ENCODE assay signal across 9 mouse cellular contexts in genomic region chr17:33865330-33866030, GRCm38 (mm10). TPM values are rescaled to one million over a fixed set of nuclear protein-coding genes. Genes with fewer than 3 reads are reported as not detected.
DNase-seq lines count a peak whose midpoint lies in the region; ATAC-seq lines count a peak whose summit lies in the region.
"Had no signal": no experiment of that assay in that cellular context is flagged by ENCODE, and none has a peak within 500 bp of the region (broad histone marks: within the 10 kb centered on the region; RNA-seq: fewer than 3 reads in every experiment).

No protein-coding gene starts in this region.

- H3K9me3 ChIP-seq in midbrain, embryonic 10.5 days (replicated peaks): no peaks in the 10 kb centered on the region
- no peaks in the 10 kb centered on the region for H3K9me3 ChIP-seq in midbrain, embryonic 13.5 days
- H3K9me3 ChIP-seq in embryonic facial prominence, embryonic 14.5 days (ENCODE audit: control insufficient read depth, low read length): no peaks in the 10 kb centered on the region
- no peaks in the 10 kb centered on the region for H3K9me3 ChIP-seq in liver, embryonic 15.5 days (replicated peaks)
- H3K9me3 ChIP-seq: lung, embryonic 15.5 days had no signal

- H3K36me3 ChIP-seq in midbrain, embryonic 10.5 days: no peaks in the 10 kb centered on the region
- H3K36me3 ChIP-seq in midbrain, embryonic 13.5 days: no peaks in the 10 kb centered on the region
- no peaks in the 10 kb centered on the region for H3K36me3 ChIP-seq in embryonic facial prominence, embryonic 14.5 days (ENCODE audit: control insufficient read depth, insufficient read depth, low read length)
- H3K36me3 ChIP-seq in liver, embryonic 15.5 days (replicated peaks): no peaks in the 10 kb centered on the region
- H3K36me3 ChIP-seq: lung, embryonic 15.5 days had no signal

- H3K27ac ChIP-seq in midbrain, embryonic 10.5 days (replicated peaks): no peak overlapping the region
- H3K27ac ChIP-seq in midbrain, embryonic 13.5 days: no peak overlapping the region
- no peak overlapping the region for H3K27ac ChIP-seq in embryonic facial prominence, embryonic 14.5 days (replicated peaks; ENCODE audit: low read depth, low read length)
- H3K27ac ChIP-seq in liver, embryonic 15.5 days (replicated peaks): no peak overlapping the region
- H3K27ac ChIP-seq: lung, embryonic 15.5 days had no signal

- ATAC-seq in midbrain, embryonic 13.5 days: no peak
- ATAC-seq in embryonic facial prominence, embryonic 14.5 days (ENCODE audit: low read depth): no peak
- ATAC-seq in liver, embryonic 15.5 days (ENCODE audit: insufficient read depth): no peak

- no peak overlapping the region for H3K4me2 ChIP-seq in midbrain, embryonic 13.5 days (replicated peaks)
- H3K4me2 ChIP-seq in embryonic facial prominence, embryonic 14.5 days (ENCODE audit: low read depth, low read length): no peak overlapping the region
- H3K4me2 ChIP-seq in liver, embryonic 15.5 days: peak overlapping the region; percentile 54
- H3K4me2 ChIP-seq: lung, embryonic 15.5 days had no signal

- peaks cover 13% of the 10 kb centered on the region; the same call in 1 of the 2 replicates for H3K4me1 ChIP-seq in midbrain, embryonic 10.5 days
- H3K4me1 ChIP-seq in midbrain, embryonic 13.5 days (replicated peaks): no peaks in the 10 kb centered on the region
- H3K4me1 ChIP-seq in embryonic facial prominence, embryonic 14.5 days (ENCODE audit: control insufficient read depth, insufficient read depth, low read length): no peaks in the 10 kb centered on the region
- 0 out of 2 replicates have a peak, but pooled peaks cover 6% of the 10 kb centered on the region for H3K4me1 ChIP-seq in liver, embryonic 15.5 days (replicated peaks)
- H3K4me1 ChIP-seq: lung, embryonic 15.5 days had no signal

- H3K27me3 ChIP-seq in midbrain, embryonic 10.5 days (ENCODE audit: low read depth, poor library complexity, severe bottlenecking): no peaks in the 10 kb centered on the region
- H3K27me3 ChIP-seq in midbrain, embryonic 13.5 days: no peaks in the 10 kb centered on the region
- H3K27me3 ChIP-seq in embryonic facial prominence, embryonic 14.5 days (replicated peaks; ENCODE audit: control insufficient read depth, insufficient read depth, low read length): no peaks in the 10 kb centered on the region
- no peaks in the 10 kb centered on the region for H3K27me3 ChIP-seq in liver, embryonic 15.5 days
- H3K27me3 ChIP-seq: lung, embryonic 15.5 days had no signal

- no peak overlapping the region for H3K4me3 ChIP-seq in midbrain, embryonic 10.5 days
- H3K4me3 ChIP-seq in midbrain, embryonic 13.5 days (replicated peaks): no peak overlapping the region
- H3K4me3 ChIP-seq in embryonic facial prominence, embryonic 14.5 days (ENCODE audit: low read depth, low read length): no peak overlapping the region
- H3K4me3 ChIP-seq in liver, embryonic 15.5 days (replicated peaks): no peak overlapping the region
- H3K4me3 ChIP-seq: lung, embryonic 15.5 days had no signal

- 48% methylated on average over 9 of the region's 9 CpGs for WGBS in midbrain, embryonic 10.5 days
- 42% methylated on average over 9 of the region's 9 CpGs for WGBS in midbrain, embryonic 13.5 days
- 38% methylated on average over 9 of the region's 9 CpGs for WGBS in embryonic facial prominence, embryonic 14.5 days
- 18% methylated on average over 9 of the region's 9 CpGs for WGBS in liver, embryonic 15.5 days (ENCODE audit: insufficient replicate concordance)

- no peak overlapping the region for H3K9ac ChIP-seq in midbrain, embryonic 13.5 days (replicated peaks)
- H3K9ac ChIP-seq in embryonic facial prominence, embryonic 14.5 days (ENCODE audit: low read depth, low read length): no peak overlapping the region
- no peak overlapping the region for H3K9ac ChIP-seq in liver, embryonic 15.5 days
- H3K9ac ChIP-seq: lung, embryonic 15.5 days had no signal

- peak; percentile 26 for DNase-seq in midbrain, embryonic 10.5 days (ENCODE audit: low spot score)
- DNase-seq in T-cell, adult 2 months (ENCODE audit: low spot score): peak; percentile 81
- peak; percentile 9 for DNase-seq in embryonic facial prominence, embryonic 14.5 days (ENCODE audit: low spot score)
- peak; percentile 61 for DNase-seq in kidney, postnatal 10 days
- DNase-seq in right cerebral cortex, postnatal 36 days (ENCODE audit: low spot score in 2 of 2): peak; percentile 80 to 93
- DNase-seq in urinary bladder, postnatal 10 days (ENCODE audit: low spot score): no peak

RNA-seq across cellular contexts. Expression of gene Gm7029, which starts 8.2 kb away (rescaled TPM):
- not detected in 2 replicates for polyA plus RNA-seq in midbrain, embryonic 10.5 days (2016; fragmentation: Nextera tagmentation; extraction: Ambion mirVana)
- not detected in 2 replicates for polyA plus RNA-seq in midbrain, embryonic 13.5 days (2015; fragmentation: Nextera tagmentation; extraction: Ambion mirVana)
- not detected in 2 replicates for polyA plus RNA-seq in embryonic facial prominence, embryonic 14.5 days (2014; fragmentation: Nextera tagmentation; extraction: Ambion mirVana)
- not detected in 2 replicates for polyA plus RNA-seq in liver, embryonic 15.5 days (2015; fragmentation: Nextera tagmentation; extraction: Ambion mirVana)
- polyA plus RNA-seq: lung, embryonic 15.5 days had no signal

RNA-seq across cellular contexts. Expression of gene Cd320, which starts 22.6 kb away (rescaled TPM):
- 82.0 and 82.4 TPM in 2 replicates for polyA plus RNA-seq in midbrain, embryonic 10.5 days (2016; fragmentation: Nextera tagmentation; extraction: Ambion mirVana)
- polyA plus RNA-seq in midbrain, embryonic 13.5 days (2015; fragmentation: Nextera tagmentation; extraction: Ambion mirVana): 64.0 and 66.9 TPM in 2 replicates
- polyA plus RNA-seq in embryonic facial prominence, embryonic 14.5 days (2014; fragmentation: Nextera tagmentation; extraction: Ambion mirVana): 60.5 and 62.3 TPM in 2 replicates
- polyA plus RNA-seq in liver, embryonic 15.5 days (2015; fragmentation: Nextera tagmentation; extraction: Ambion mirVana): 14.4 and 14.7 TPM in 2 replicates

RNA-seq across cellular contexts. Expression of gene Kifc1, which starts 25.0 kb away (rescaled TPM):
- polyA plus RNA-seq in midbrain, embryonic 10.5 days (2016; fragmentation: Nextera tagmentation; extraction: Ambion mirVana): 7.8 and 9.4 TPM in 2 replicates
- 2.9 and 3.0 TPM in 2 replicates for polyA plus RNA-seq in midbrain, embryonic 13.5 days (2015; fragmentation: Nextera tagmentation; extraction: Ambion mirVana)
- 5.9 and 7.0 TPM in 2 replicates for polyA plus RNA-seq in embryonic facial prominence, embryonic 14.5 days (2014; fragmentation: Nextera tagmentation; extraction: Ambion mirVana)
- 7.5 and 8.3 TPM in 2 replicates for polyA plus RNA-seq in liver, embryonic 15.5 days (2015; fragmentation: Nextera tagmentation; extraction: Ambion mirVana)

RNA-seq across cellular contexts. Expression of gene Platr17, which starts 39.5 kb away (rescaled TPM):
- polyA plus RNA-seq in midbrain, embryonic 10.5 days (2016; fragmentation: Nextera tagmentation; extraction: Ambion mirVana): 0.30 TPM in 1 of 2 replicates, not detected in the other
- polyA plus RNA-seq in midbrain, embryonic 13.5 days (2015; fragmentation: Nextera tagmentation; extraction: Ambion mirVana): 0.40 and 0.52 TPM in 2 replicates
- polyA plus RNA-seq in embryonic facial prominence, embryonic 14.5 days (2014; fragmentation: Nextera tagmentation; extraction: Ambion mirVana): not detected in 2 replicates
- 0.35 and 0.38 TPM in 2 replicates for polyA plus RNA-seq in liver, embryonic 15.5 days (2015; fragmentation: Nextera tagmentation; extraction: Ambion mirVana)

RNA-seq across cellular contexts. Expression of gene Ndufa7, which starts 41.1 kb away (rescaled TPM):
- 496 and 518 TPM in 2 replicates for polyA plus RNA-seq in midbrain, embryonic 10.5 days (2016; fragmentation: Nextera tagmentation; extraction: Ambion mirVana)
- 482 and 516 TPM in 2 replicates for polyA plus RNA-seq in midbrain, embryonic 13.5 days (2015; fragmentation: Nextera tagmentation; extraction: Ambion mirVana)
- 479 and 488 TPM in 2 replicates for polyA plus RNA-seq in embryonic facial prominence, embryonic 14.5 days (2014; fragmentation: Nextera tagmentation; extraction: Ambion mirVana)
- polyA plus RNA-seq in liver, embryonic 15.5 days (2015; fragmentation: Nextera tagmentation; extraction: Ambion mirVana): 240 and 251 TPM in 2 replicates
